Mouse (Mus musculus): ENCODE measurements around the gene Rapgef4. TPM values are rescaled to one million over a fixed set of nuclear protein-coding genes. Genes with fewer than 3 reads are reported as not detected.

Gene Rapgef4
- polyA plus RNA-seq, 1 experiment from 2014 or later = 4.2 TPM

GRCm38 (mm10) chr2:71985730-71986129, 4.7 kb downstream of the Rapgef4 start:
- Histone ChIP-seq H3K9me3 (no peaks in the 10 kb centered on the region), H3K9ac (no peak overlapping the region), H3K4me2 (no peak overlapping the region), H3K27me3 (replicated peaks) (peaks cover 9% of the 10 kb centered on the region), H3K36me3 (no peaks in the 10 kb centered on the region), H3K4me1 (peaks cover 10% of the 10 kb centered on the region; the same call in 1 of the 2 replicates), H3K27ac (replicated peaks) (no peak overlapping the region), H3K4me3 (no peak overlapping the region)
- no peak for ATAC-seq (ENCODE audit: extremely low read depth, insufficient number of reproducible peaks, low FRiP score, low TSS enrichment)
- WGBS = 69% methylated on average over 2 of the region's 2 CpGs

GRCm38 (mm10) chr2:71986276-71986848, 5.3 kb downstream of the Rapgef4 start:
- Histone ChIP-seq H3K27me3 (replicated peaks) (peaks cover 6% of the 10 kb centered on the region; the same call in 1 of the 2 replicates), H3K4me2 (no peak overlapping the region), H3K36me3 (no peaks in the 10 kb centered on the region), H3K9ac (no peak overlapping the region), H3K27ac (replicated peaks) (no peak overlapping the region), H3K9me3 (no peaks in the 10 kb centered on the region), H3K4me3 (no peak overlapping the region), H3K4me1 (peaks cover 10% of the 10 kb centered on the region; the same call in 1 of the 2 replicates)
- 59% methylated on average over 12 of the region's 12 CpGs for WGBS
- no peak for ATAC-seq (ENCODE audit: extremely low read depth, insufficient number of reproducible peaks, low FRiP score, low TSS enrichment)

GRCm38 (mm10) chr2:71988572-71988971, 7.5 kb downstream of the Rapgef4 start:
- H3K4me2 ChIP-seq = no peak overlapping the region
- ATAC-seq (ENCODE audit: extremely low read depth, insufficient number of reproducible peaks, low FRiP score, low TSS enrichment) = no peak
- no peak overlapping the region for H3K9ac ChIP-seq
- 51% methylated on average over 6 of the region's 6 CpGs for WGBS
- no peaks in the 10 kb centered on the region for H3K36me3 ChIP-seq
- no peaks in the 10 kb centered on the region for H3K27me3 ChIP-seq (replicated peaks)
- no peak overlapping the region for H3K4me3 ChIP-seq
- H3K4me1 ChIP-seq = no peaks in the 10 kb centered on the region
- H3K27ac ChIP-seq (replicated peaks) = no peak overlapping the region
- H3K9me3 ChIP-seq = no peaks in the 10 kb centered on the region

- Histone ChIP-seq H3K36me3 (no peaks in the 10 kb centered on the region), H3K27me3 (replicated peaks) (no peaks in the 10 kb centered on the region), H3K9ac (no peak overlapping the region), H3K9me3 (no peaks in the 10 kb centered on the region), H3K4me2 (no peak overlapping the region), H3K4me3 (no peak overlapping the region), H3K27ac (replicated peaks) (no peak overlapping the region), H3K4me1 (no peaks in the 10 kb centered on the region)
- ATAC-seq (ENCODE audit: extremely low read depth, insufficient number of reproducible peaks, low FRiP score, low TSS enrichment) = no peak
- WGBS = 79% methylated on average over 3 of the region's 3 CpGs
Measured at GRCm38 (mm10) chr2:71992129-71992528, 11.1 kb downstream of the Rapgef4 start.

GRCm38 (mm10) chr2:71993729-71994423, 12.8 kb downstream of the Rapgef4 start:
- H3K27ac ChIP-seq (replicated peaks) = no peak overlapping the region
- H3K36me3 ChIP-seq = no peaks in the 10 kb centered on the region
- no peaks in the 10 kb centered on the region for H3K4me1 ChIP-seq
- no peaks in the 10 kb centered on the region for H3K9me3 ChIP-seq
- no peak overlapping the region for H3K4me2 ChIP-seq
- H3K27me3 ChIP-seq (replicated peaks) = no peaks in the 10 kb centered on the region
- WGBS = 71% methylated on average over 5 of the region's 5 CpGs
- H3K9ac ChIP-seq = no peak overlapping the region
- no peak overlapping the region for H3K4me3 ChIP-seq
- no peak for ATAC-seq (ENCODE audit: extremely low read depth, insufficient number of reproducible peaks, low FRiP score, low TSS enrichment)

- Histone ChIP-seq H3K4me2 (no peak overlapping the region), H3K27ac (replicated peaks) (no peak overlapping the region), H3K4me3 (no peak overlapping the region), H3K9ac (no peak overlapping the region), H3K4me1 (peaks cover 11% of the 10 kb centered on the region), H3K36me3 (no peaks in the 10 kb centered on the region), H3K9me3 (no peaks in the 10 kb centered on the region), H3K27me3 (replicated peaks) (no peaks in the 10 kb centered on the region)
- 80% methylated on average over 2 of the region's 2 CpGs for WGBS
- ATAC-seq (ENCODE audit: extremely low read depth, insufficient number of reproducible peaks, low FRiP score, low TSS enrichment) = no peak
Measured at GRCm38 (mm10) chr2:71998531-71998930, 17.5 kb downstream of the Rapgef4 start.

- Histone ChIP-seq H3K27me3 (replicated peaks) (no peaks in the 10 kb centered on the region), H3K9ac (no peak overlapping the region), H3K27ac (replicated peaks) (no peak overlapping the region), H3K4me1 (peaks cover 11% of the 10 kb centered on the region), H3K9me3 (no peaks in the 10 kb centered on the region), H3K4me3 (no peak overlapping the region), H3K4me2 (no peak overlapping the region), H3K36me3 (no peaks in the 10 kb centered on the region)
- no peak for ATAC-seq (ENCODE audit: extremely low read depth, insufficient number of reproducible peaks, low FRiP score, low TSS enrichment)
- 82% methylated on average over 2 of the region's 2 CpGs for WGBS
Measured at GRCm38 (mm10) chr2:72000102-72000501, 19.1 kb downstream of the Rapgef4 start.

- Histone ChIP-seq H3K4me3 (no peak overlapping the region), H3K4me1 (peaks cover 11% of the 10 kb centered on the region), H3K36me3 (no peaks in the 10 kb centered on the region), H3K27ac (replicated peaks) (no peak overlapping the region), H3K4me2 (no peak overlapping the region), H3K9me3 (peaks cover 5% of the 10 kb centered on the region; the same call in 1 of the 2 replicates), H3K27me3 (replicated peaks) (no peaks in the 10 kb centered on the region), H3K9ac (no peak overlapping the region)
- WGBS = 64% methylated on average over 5 of the region's 5 CpGs
- no peak for ATAC-seq (ENCODE audit: extremely low read depth, insufficient number of reproducible peaks, low FRiP score, low TSS enrichment)
Measured at GRCm38 (mm10) chr2:72002843-72003370, 21.9 kb downstream of the Rapgef4 start.

GRCm38 (mm10) chr2:72003756-72004525, 22.9 kb downstream of the Rapgef4 start:
- Histone ChIP-seq H3K9me3 (peaks cover 5% of the 10 kb centered on the region; the same call in 1 of the 2 replicates), H3K27ac (replicated peaks) (no peak overlapping the region), H3K9ac (no peak overlapping the region), H3K4me1 (peaks cover 11% of the 10 kb centered on the region), H3K4me2 (no peak overlapping the region), H3K4me3 (no peak overlapping the region), H3K27me3 (replicated peaks) (no peaks in the 10 kb centered on the region), H3K36me3 (no peaks in the 10 kb centered on the region)
- WGBS = 78% methylated on average over 13 of the region's 13 CpGs
- ATAC-seq (ENCODE audit: extremely low read depth, insufficient number of reproducible peaks, low FRiP score, low TSS enrichment) = no peak

- peaks cover 14% of the 10 kb centered on the region for H3K4me1 ChIP-seq
- no peaks in the 10 kb centered on the region for H3K27me3 ChIP-seq (replicated peaks)
- H3K4me3 ChIP-seq = no peak overlapping the region
- H3K27ac ChIP-seq (replicated peaks) = no peak overlapping the region
- no peaks in the 10 kb centered on the region for H3K36me3 ChIP-seq
- no peak for ATAC-seq (ENCODE audit: extremely low read depth, insufficient number of reproducible peaks, low FRiP score, low TSS enrichment)
- no peak overlapping the region for H3K4me2 ChIP-seq
- 85% methylated on average over 16 of the region's 16 CpGs for WGBS
- H3K9me3 ChIP-seq = peaks cover 5% of the 10 kb centered on the region; the same call in 1 of the 2 replicates
- no peak overlapping the region for H3K9ac ChIP-seq
Measured at GRCm38 (mm10) chr2:72005051-72005450, 24.0 kb downstream of the Rapgef4 start.

- WGBS = 49% methylated on average over 3 of the region's 3 CpGs
- no peak overlapping the region for H3K9ac ChIP-seq
- no peak overlapping the region for H3K4me2 ChIP-seq
- H3K4me3 ChIP-seq = no peak overlapping the region
- H3K27me3 ChIP-seq (replicated peaks) = no peaks in the 10 kb centered on the region
- H3K27ac ChIP-seq (replicated peaks) = no peak overlapping the region
- 0 out of 2 replicates have a peak, but pooled peaks cover 3% of the 10 kb centered on the region for H3K4me1 ChIP-seq
- no peak for ATAC-seq (ENCODE audit: extremely low read depth, insufficient number of reproducible peaks, low FRiP score, low TSS enrichment)
- peaks cover 5% of the 10 kb centered on the region; the same call in 1 of the 2 replicates for H3K9me3 ChIP-seq
- H3K36me3 ChIP-seq = no peaks in the 10 kb centered on the region
Measured at GRCm38 (mm10) chr2:72009446-72010218, 28.6 kb downstream of the Rapgef4 start.
